Mouse (Mus musculus) heart, embryonic 14.5 days (tissue): Measurements from ENCODE around the gene Urm1. TPM values are rescaled to one million over a fixed set of nuclear protein-coding genes. Genes with fewer than 3 reads are reported as not detected.

ENCODE experiments used
- ATAC-seq: fragments of 200-750 bp; cut with Nextera tagmentation; 2 replicates; pipeline ENCODE4 v1.8.0; 2017; ENCODE audit warnings: low read depth, moderate TSS enrichment; ENCODE audit not compliant: insufficient number of reproducible peaks, insufficient read depth, low FRiP score
- H3K27ac ChIP-seq, 2 experiments: fragments of 200-500 bp in 1 of 2; fragments of 300-500 bp in 1 of 2; sonication (generic) in 1 of 2; replicated peaks in 1 of 2; 2 replicates each; pipeline ENCODE4 v1.5.1; 2012 to 2014; ENCODE audit warnings: low read depth in 2 of 2, low read length in 2 of 2, control low read depth in 1 of 2, mild to moderate bottlenecking in 1 of 2, mixed read lengths in 1 of 2; ENCODE audit not compliant: control insufficient read depth in 1 of 2, insufficient read depth in 1 of 2
- H3K27me3 ChIP-seq: fragments of 300-500 bp; sonication (generic); 2 replicates; pipeline ENCODE4 v1.6.1; 2014; ENCODE audit warnings: mild to moderate bottlenecking, low read length, control low read depth; ENCODE audit not compliant: control insufficient read depth, insufficient read depth
- H3K36me3 ChIP-seq: fragments of 300-500 bp; sonication (generic); 2 replicates; pipeline ENCODE4 v1.6.1; 2014; ENCODE audit warnings: mild to moderate bottlenecking, control low read depth, low read length, mixed read lengths; ENCODE audit not compliant: control insufficient read depth, insufficient read depth
- H3K4me1 ChIP-seq, 2 experiments: fragments of 200-500 bp in 1 of 2; fragments of 300-500 bp in 1 of 2; sonication (generic) in 1 of 2; 2 replicates each; pipeline ENCODE4 v1.6.1; 2012 to 2014; ENCODE audit warnings: low read length in 2 of 2, control low read depth in 1 of 2, mixed read lengths in 1 of 2; ENCODE audit not compliant: control insufficient read depth in 2 of 2, insufficient read depth in 2 of 2
- H3K4me2 ChIP-seq: fragments of 300-500 bp; sonication (generic); 2 replicates; pipeline ENCODE4 v1.6.1; 2014; ENCODE audit warnings: mild to moderate bottlenecking, low read length
- H3K4me3 ChIP-seq, 2 experiments: fragments of 200-500 bp in 1 of 2; fragments of 300-500 bp in 1 of 2; sonication (generic) in 1 of 2; 2 replicates each; pipeline ENCODE4 v1.5.1; 2012 to 2014; ENCODE audit warnings: low read length in 2 of 2, mild to moderate bottlenecking in 2 of 2, control low read depth in 1 of 2, low read depth in 1 of 2, moderate library complexity in 1 of 2; ENCODE audit not compliant: control insufficient read depth in 1 of 2, insufficient read depth in 1 of 2
- H3K9ac ChIP-seq: fragments of 300-500 bp; sonication (generic); 2 replicates; pipeline ENCODE4 v1.6.1; 2014; ENCODE audit warnings: mild to moderate bottlenecking, low read length
- H3K9me3 ChIP-seq: fragments of 300-500 bp; sonication (generic); 2 replicates; pipeline ENCODE4 v1.6.1; 2016; ENCODE audit warnings: low read length, control low read depth; ENCODE audit not compliant: control insufficient read depth
- WGBS: fragments of 180-500 bp; shearing (Covaris S2); extraction: QIAGEN DNeasy Blood & Tissue Kit; methylation state at CpG from one replicate; pipeline ENCODE4 v1.1.7; 2014; 5-methylcytosine and 5-hydroxymethylcytosine counted together
- polyA plus RNA-seq: library from polyadenylated mRNA; unstranded; fragments of >200 nt; fragmentation: Nextera tagmentation; extraction: Ambion mirVana; gene quantifications from 2 replicates; pipeline ENCODE4 v1.2.1, GENCODE M21; 2014

Urm1 gene
- polyA plus RNA-seq, 1 experiment from 2014 or later, result 14.6 TPM

GRCm38 (mm10) chr2:29857341-29857740, 37.5 kb downstream of the Urm1 start:
- no peaks in the 10 kb centered on the region; the same call in 1 of the 2 replicates for H3K27me3 ChIP-seq
- whole genome bisulfite sequencing, result 54% methylated on average over 2 of the region's 2 CpGs
- no peak overlapping the region for H3K27ac ChIP-seq
- H3K4me3 ChIP-seq, result no peak overlapping the region
- H3K9ac ChIP-seq, result no peak overlapping the region
- H3K4me1 ChIP-seq, result no peaks in the 10 kb centered on the region
- no peaks in the 10 kb centered on the region for H3K9me3 ChIP-seq
- ATAC-seq, result no peak
- H3K4me2 ChIP-seq, result no peak overlapping the region
- no peaks in the 10 kb centered on the region for H3K36me3 ChIP-seq

- ATAC-seq, result no peak
- 75% methylated on average over 5 of the region's 5 CpGs for WGBS
- H3K4me3 ChIP-seq, result no peak overlapping the region
These were observed 38.1 kb downstream of the Urm1 start for GRCm38 (mm10) chr2:29857967-29858366.

GRCm38 (mm10) chr2:29858748-29859473, 39.0 kb downstream of the Urm1 start:
- Histone ChIP-seq H3K27me3 (no peaks in the 10 kb centered on the region; the same call in 1 of the 2 replicates), H3K4me1 (no peaks in the 10 kb centered on the region), H3K4me3 (no peak overlapping the region), H3K27ac (no peak overlapping the region), H3K4me2 (no peak overlapping the region), H3K36me3 (no peaks in the 10 kb centered on the region), H3K9me3 (no peaks in the 10 kb centered on the region), H3K9ac (no peak overlapping the region)
- 13% methylated on average over 5 of the region's 5 CpGs for WGBS
- ATAC-seq, result no peak

More at GRCm38 (mm10) chr2:29857967-29858366, 38.1 kb downstream of the Urm1 start:
- Histone ChIP-seq H3K4me2 (no peak overlapping the region), H3K27me3 (no peaks in the 10 kb centered on the region; the same call in 1 of the 2 replicates), H3K36me3 (no peaks in the 10 kb centered on the region), H3K9me3 (no peaks in the 10 kb centered on the region), H3K27ac (no peak overlapping the region), H3K9ac (no peak overlapping the region), H3K4me1 (no peaks in the 10 kb centered on the region)

- ATAC-seq, result no peak
- H3K36me3 ChIP-seq, result no peaks in the 10 kb centered on the region
- H3K4me3 ChIP-seq, result no peak overlapping the region
- H3K9ac ChIP-seq, result no peak overlapping the region
- no peaks in the 10 kb centered on the region for H3K9me3 ChIP-seq
- no peaks in the 10 kb centered on the region for H3K27me3 ChIP-seq
- H3K4me1 ChIP-seq, result peaks cover 7 to 9% of the 10 kb centered on the region in 2 experiments; a peak in 2 of 4 replicates
- H3K4me2 ChIP-seq, result no peak overlapping the region
- WGBS, result 70% methylated on average over 4 of the region's 4 CpGs
- H3K27ac ChIP-seq, result no peak overlapping the region
These were observed 45.2 kb downstream of the Urm1 start for GRCm38 (mm10) chr2:29865125-29865524.

GRCm38 (mm10) chr2:29868949-29869645, 49.2 kb downstream of the Urm1 start, which contains the start of gene Cercam:
Gene Cercam (plus strand): TSS chr2:29869164.
- Histone ChIP-seq H3K27me3 (no peaks in the 10 kb centered on the region), H3K9me3 (no peaks in the 10 kb centered on the region), H3K36me3 (peaks cover 8% of the 10 kb centered on the region; the same call in 1 of the 2 replicates), H3K4me2 (peak within 1 kb of the TSS; percentile 84), H3K4me1 (peaks cover 7 to 10% of the 10 kb centered on the region in 2 experiments; a peak in 2 of 4 replicates), H3K9ac (peak within 1 kb of the TSS; percentile 78), H3K4me3 (peak within 1 kb of the TSS; percentile 49 to 56), H3K27ac (peak within 1 kb of the TSS; percentile 74 to 77)
- peak; percentile 87 for ATAC-seq
- under 1% methylated on average over 35 of the region's 44 CpGs for WGBS

- peaks cover 8% of the 10 kb centered on the region; the same call in 1 of the 2 replicates for H3K36me3 ChIP-seq
- peak overlapping the region; percentile 53 to 74 for H3K27ac ChIP-seq
- peaks cover 7 to 10% of the 10 kb centered on the region in 2 experiments; a peak in 2 of 4 replicates for H3K4me1 ChIP-seq
- no peaks in the 10 kb centered on the region for H3K27me3 ChIP-seq
- H3K4me3 ChIP-seq, result peak overlapping the region; percentile 49 to 56
- 4% methylated on average over 17 of the region's 17 CpGs for WGBS
- no peaks in the 10 kb centered on the region for H3K9me3 ChIP-seq
- peak; percentile 12; the same call in 1 of the 2 replicates for ATAC-seq
- H3K4me2 ChIP-seq, result peak overlapping the region; percentile 84
- H3K9ac ChIP-seq, result peak overlapping the region; percentile 78
These were observed 50.0 kb downstream of the Urm1 start for GRCm38 (mm10) chr2:29869646-29870451.
